Mouse (Mus musculus): ENCODE data around the gene Cyp26c1.

DNA sequence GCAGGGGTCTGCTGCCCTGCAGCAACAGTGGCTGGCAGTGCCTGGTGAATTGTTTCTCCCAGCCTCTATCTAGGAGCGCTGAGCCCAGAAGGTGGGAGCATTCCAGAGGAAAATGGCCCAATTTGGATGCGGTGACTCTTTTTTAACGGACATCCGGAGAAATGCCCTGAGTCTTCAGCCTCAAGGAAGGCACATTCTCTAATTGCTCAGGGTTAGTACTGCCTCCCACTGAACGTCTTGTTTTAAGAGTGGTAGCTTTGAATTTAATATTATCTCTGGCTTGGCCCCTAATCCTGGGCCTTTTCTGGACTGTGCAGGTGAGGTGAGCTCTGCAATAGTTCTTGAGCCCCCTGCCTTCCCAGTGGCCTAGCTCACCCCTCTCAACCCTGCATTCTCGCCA, at the start of gene Cyp26c1:
- TF ChIP-seq CTCF (conservative IDR thresholded peaks at IDR 0.05; ENCODE audit: insufficient read depth, insufficient read length, low read depth, low read length): no peak
- TF ChIP-seq POLR2A (IDR thresholded peaks at IDR 0.05; ENCODE audit: low read depth, low read length): no peak

Data from kidney, adult 2 months (tissue).